Mouse (Mus musculus) gastrocnemius, postnatal 14 days (tissue): ENCODE measurements around the gene Trim25. TPM values are rescaled to one million over a fixed set of nuclear protein-coding genes. Genes with fewer than 3 reads are reported as not detected.

ENCODE experiments used
- DNase-seq: peaks from one replicate; pipeline ENCODE4 v3.0.0; 2021; ENCODE audit warnings: mixed read lengths
- intact Hi-C: fragments of 180-260 bp; cut with DNase I; formaldehyde crosslinking; loops from one replicate; pipeline ENCODE4 v1.15.1; 2025; ENCODE audit warnings: low total_unique reads
- total RNA-seq, 2 experiments: library from RNA; stranded (reverse); gene quantifications; 2 replicates each; pipeline ENCODE4 v1.2.3; 2021

The Trim25 gene
- total RNA-seq, 2 experiments from 2014 or later: 11.3 to 12.6 TPM

GRCm38 (mm10) chr11:89051767-89052166, 52.6 kb downstream of the Trim25 start:
- intact Hi-C loops: no loop called here
- no peak for DNase-seq

DNA sequence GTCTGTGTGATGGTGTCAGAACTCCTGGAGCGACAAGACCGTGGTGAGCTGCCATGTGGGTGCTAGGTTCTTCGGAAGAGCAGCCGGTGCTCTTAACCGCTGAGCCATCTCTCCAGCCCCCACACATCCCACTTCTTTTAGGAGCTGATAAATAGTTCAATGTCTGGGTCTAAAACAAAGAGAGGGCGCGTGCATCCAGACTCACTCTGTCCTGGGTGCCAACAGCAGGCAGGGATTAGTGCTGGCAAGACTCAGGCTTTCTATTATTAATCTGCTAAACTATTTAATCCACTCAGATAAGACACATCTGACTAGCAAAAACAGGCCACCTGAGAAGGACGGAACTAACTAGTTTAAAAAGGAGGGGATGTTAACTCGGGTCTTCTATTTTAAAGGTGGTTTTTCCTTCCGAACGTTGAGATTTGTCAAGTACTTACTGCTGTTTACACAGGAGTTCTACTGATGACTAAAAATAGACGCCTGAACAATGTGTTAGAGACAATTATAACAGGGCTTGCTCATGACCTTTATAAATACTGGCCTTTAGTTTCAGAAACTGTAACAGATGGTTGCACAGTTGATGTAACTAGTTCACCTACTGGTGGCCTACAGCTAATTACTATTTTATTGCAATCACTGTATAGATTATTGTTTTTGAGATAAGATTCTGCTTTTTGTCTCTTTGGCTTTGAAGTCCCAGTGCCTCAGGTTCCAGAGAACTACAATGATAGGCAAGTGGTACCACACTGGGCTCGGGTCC, 56.9 kb downstream of the Trim25 start:
- DNase-seq: no peak
- intact Hi-C loops: no loop called here

- no peak for DNase-seq
- intact Hi-C loops: no loop called here
Observed at GRCm38 (mm10) chr11:89058515-89059270, 59.5 kb downstream of the Trim25 start.

GRCm38 (mm10) chr11:89059919-89060422, 60.8 kb downstream of the Trim25 start:
- peak; percentile 29 for DNase-seq
- intact Hi-C loops: no loop called here

- intact Hi-C loops: no loop called here
- DNase-seq: peak; percentile 90
Observed at GRCm38 (mm10) chr11:89060423-89061089, 61.4 kb downstream of the Trim25 start.

GRCm38 (mm10) chr11:89061362-89061761, 62.2 kb downstream of the Trim25 start:
- intact Hi-C loops: no loop called here
- DNase-seq: no peak

DNA sequence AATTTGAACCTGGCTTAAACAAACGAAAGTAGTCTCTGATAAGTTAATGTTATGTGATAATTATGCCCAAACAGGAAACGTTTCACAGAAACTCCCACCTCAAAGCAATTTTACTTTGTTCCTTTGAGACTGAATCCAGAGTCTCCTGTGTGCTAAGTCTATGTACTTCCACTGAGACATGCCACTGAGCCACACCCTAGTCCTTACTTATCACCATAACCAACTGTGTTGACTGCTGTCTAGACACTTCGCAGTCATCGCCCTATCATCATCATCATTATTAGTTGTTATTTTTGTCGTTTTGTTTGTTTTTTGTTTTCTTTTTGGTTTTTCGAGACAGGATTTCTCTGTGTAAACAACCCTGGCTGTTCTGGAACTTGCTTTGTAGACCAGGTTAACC, 65.1 kb downstream of the Trim25 start:
- intact Hi-C loops: no loop called here
- DNase-seq: no peak

GRCm38 (mm10) chr11:89065297-89065696, 66.1 kb downstream of the Trim25 start:
- DNase-seq: no peak
- intact Hi-C loops: no loop called here

DNA sequence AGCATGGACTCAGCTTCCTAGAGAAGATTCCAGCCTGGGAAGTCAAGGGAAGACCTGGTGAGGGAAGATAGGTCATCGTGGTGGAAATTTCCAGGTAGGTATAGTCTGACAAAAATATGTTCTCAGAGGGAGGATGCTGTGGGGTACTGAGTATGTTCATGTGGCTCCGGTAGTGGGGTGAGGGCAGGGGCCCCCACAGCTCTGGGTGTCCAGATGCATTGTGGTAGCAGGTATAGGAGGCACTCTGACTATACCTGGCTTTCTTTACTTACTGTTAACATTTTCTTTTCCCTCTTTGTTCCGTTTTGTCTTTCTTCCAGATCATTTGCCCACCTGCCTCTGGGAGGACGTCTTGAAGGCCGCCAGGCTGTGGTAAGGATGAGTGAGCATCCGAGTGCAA, 67.0 kb downstream of the Trim25 start:
- intact Hi-C loops: no loop called here
- DNase-seq: no peak

DNA sequence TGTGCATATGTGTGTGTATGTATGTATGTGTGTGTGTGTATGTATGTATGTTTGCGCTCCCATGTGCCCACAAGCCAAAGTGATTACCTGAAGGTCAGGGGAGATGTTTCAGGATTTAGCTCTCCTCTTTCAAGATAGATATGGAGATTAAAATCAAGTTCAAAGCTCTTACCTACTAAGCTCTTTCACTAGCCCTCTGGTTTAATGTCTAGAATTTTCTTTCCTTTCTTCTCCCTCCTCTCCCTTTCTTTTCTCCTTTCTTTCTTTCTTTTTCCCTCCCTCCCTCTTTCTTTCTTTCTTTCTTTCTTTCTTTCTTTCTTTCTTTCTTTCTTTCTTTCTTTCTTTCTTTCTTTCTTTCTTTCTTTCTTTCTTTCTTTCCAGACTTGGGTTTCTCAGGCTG, 67.6 kb downstream of the Trim25 start, which contains the start of gene Dgke:
TSS of gene Dgke (minus strand) at position 101 of the 400 bp plus-strand sequence.
- intact Hi-C loops: no loop called here

GRCm38 (mm10) chr11:89067301-89067822, 68.2 kb downstream of the Trim25 start:
- no peak for DNase-seq
- intact Hi-C loops: no loop called here

More for the DNA sequence above, 67.6 kb downstream of the Trim25 start, which contains the start of gene Dgke:
- DNase-seq: no peak

DNA sequence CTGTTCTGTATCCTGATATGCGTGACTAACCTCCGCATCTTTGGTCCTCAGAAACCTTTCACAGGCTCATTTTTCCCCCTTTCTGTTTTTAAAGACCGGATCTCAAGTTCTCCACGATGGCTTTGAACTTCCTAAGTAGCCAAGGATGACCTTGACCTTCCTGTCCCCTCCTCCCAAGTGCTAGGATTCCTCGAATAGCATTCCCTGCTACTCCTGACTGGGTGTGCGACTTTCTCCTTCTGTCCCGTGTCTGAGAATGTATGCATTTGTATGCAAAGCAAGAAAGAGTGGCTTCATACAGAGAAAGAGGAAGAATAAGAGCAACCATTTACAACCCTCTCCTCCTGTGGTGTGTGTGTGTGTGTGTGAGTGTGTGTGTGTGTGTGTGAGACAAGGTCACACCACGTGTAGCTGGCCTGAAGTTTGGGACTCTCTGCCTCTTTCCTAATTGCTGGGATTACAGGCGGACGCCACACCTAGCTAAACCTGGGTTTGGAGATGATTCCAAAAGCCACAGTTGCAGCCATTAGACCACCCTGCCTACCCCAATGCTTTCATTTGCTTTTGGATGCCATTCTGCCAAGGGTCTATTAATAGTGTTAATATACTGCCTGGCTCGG, 68.8 kb downstream of the Trim25 start:
- intact Hi-C loops: no loop called here
- no peak for DNase-seq

GRCm38 (mm10) chr11:89068649-89069048, 69.5 kb downstream of the Trim25 start:
- intact Hi-C loops: no loop called here
- no peak for DNase-seq

GRCm38 (mm10) chr11:89069303-89069702, 70.1 kb downstream of the Trim25 start:
- intact Hi-C loops: no loop called here

More at GRCm38 (mm10) chr11:89069303-89069702, 70.1 kb downstream of the Trim25 start:
- DNase-seq: no peak

Other genes with a start within 250 kb of the Trim25 start
- 10 to 100 TPM; 57.4 to 62.0 TPM for gene Akap1, start 134.8 kb upstream of the Trim25 start, total RNA-seq
- 10 to 100 TPM; 18.5 to 21.6 TPM for gene Scpep1, start 43.9 kb upstream of the Trim25 start, total RNA-seq
- not detected for gene Elobl, start 32.4 kb upstream of the Trim25 start, total RNA-seq
- 1 to 10 TPM; 4.1 to 4.2 TPM for gene Coil, start 29.1 kb upstream of the Trim25 start, total RNA-seq
- gene Dgke, start 67.5 kb downstream of the Trim25 start, total RNA-seq: 1 to 10 TPM; 3.9 to 4.3 TPM
- gene Gm525, start 74.5 kb downstream of the Trim25 start, total RNA-seq: not detected